Mouse (Mus musculus): Measurements from ENCODE around the gene Foxf1. TPM values are rescaled to one million over a fixed set of nuclear protein-coding genes. Genes with fewer than 3 reads are reported as not detected.

Gene Foxf1
- total and polyA plus RNA-seq, 3 experiments = 0.11 TPM; not detected in 2

- no peak for ATAC-seq (ENCODE audit: extremely low read depth, insufficient number of reproducible peaks, low FRiP score, poor library complexity, severe bottlenecking)
- Histone ChIP-seq H3K36me3 (replicated peaks) (no peaks in the 10 kb centered on the region), H3K9me3 (replicated peaks) (peaks cover 81% of the 10 kb centered on the region), H3K27me3 (ENCODE audit: insufficient read depth, low read length) (no peaks in the 10 kb centered on the region), H3K4me3 (ENCODE audit: low read depth, low read length) (no peak overlapping the region), H3K4me1 (ENCODE audit: insufficient read depth, low read depth, low read length) (no peaks in the 10 kb centered on the region)
- no peak for TF ChIP-seq CTCF (IDR thresholded peaks at IDR 0.05; ENCODE audit: low read depth, low read length)
- TF ChIP-seq GATA2 (IDR thresholded peaks at IDR 0.05; ENCODE audit: borderline replicate concordance, low read depth, low read length) = no peak
- no peak for TF ChIP-seq POLR2AphosphoS5 (IDR thresholded peaks at IDR 0.05; ENCODE audit: insufficient replicate concordance, low read depth, low read length)
- no peak for TF ChIP-seq GATA1 (IDR thresholded peaks at IDR 0.05; ENCODE audit: borderline replicate concordance, low read length)
- TF ChIP-seq TAL1 (conservative IDR thresholded peaks at IDR 0.05; ENCODE audit: low read depth, low read length) = no peak
- DNase-seq (ENCODE audit: low spot score) = no peak
These were observed 40.5 kb downstream of the Foxf1 start for GRCm38 (mm10) chr8:121124547-121125239.

DNA sequence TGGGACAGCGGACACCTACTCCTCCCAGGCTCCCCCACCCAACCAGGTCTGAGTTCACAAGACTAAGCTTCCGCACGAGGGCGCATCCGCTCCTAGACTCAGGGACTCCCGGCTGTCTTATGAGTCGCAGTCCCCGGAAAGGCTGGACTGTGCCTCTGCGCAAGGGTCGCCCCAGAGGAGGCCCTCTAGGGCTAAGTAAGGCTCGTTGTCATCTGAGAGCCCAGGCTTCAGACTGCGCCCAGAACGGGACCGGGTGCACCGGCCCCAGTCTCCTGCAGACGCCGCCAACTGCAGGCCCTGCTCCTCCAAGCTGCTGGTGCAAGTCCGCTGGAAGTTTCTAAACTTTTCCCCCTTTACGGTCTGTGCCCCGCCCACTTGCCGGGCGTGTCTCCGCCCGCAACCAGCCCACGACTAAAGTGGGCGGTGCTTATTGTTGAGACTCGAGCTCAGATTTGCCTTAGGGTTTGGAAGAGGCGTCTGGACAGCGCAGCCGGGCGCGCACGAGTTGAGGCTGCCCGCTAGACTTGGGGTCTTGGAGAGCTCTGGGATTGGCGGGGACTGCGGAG, 41.2 kb downstream of the Foxf1 start:
- H3K36me3 ChIP-seq (replicated peaks) = no peaks in the 10 kb centered on the region
- DNase-seq (ENCODE audit: low spot score) = no peak
- H3K4me3 ChIP-seq (ENCODE audit: low read depth, low read length) = no peak overlapping the region; the same call in 1 of the 2 replicates
- ATAC-seq (ENCODE audit: extremely low read depth, insufficient number of reproducible peaks, low FRiP score, poor library complexity, severe bottlenecking) = no peak
- H3K27me3 ChIP-seq (ENCODE audit: insufficient read depth, low read length) = no peaks in the 10 kb centered on the region
- H3K9me3 ChIP-seq (replicated peaks) = peaks cover 81% of the 10 kb centered on the region
- H3K4me1 ChIP-seq (ENCODE audit: insufficient read depth, low read depth, low read length) = no peaks in the 10 kb centered on the region
- no peak for TF ChIP-seq TAL1 (conservative IDR thresholded peaks at IDR 0.05; ENCODE audit: low read depth, low read length)
- no peak for TF ChIP-seq POLR2AphosphoS5 (IDR thresholded peaks at IDR 0.05; ENCODE audit: insufficient replicate concordance, low read depth, low read length)
- TF ChIP-seq GATA1 (IDR thresholded peaks at IDR 0.05; ENCODE audit: borderline replicate concordance, low read length) = no peak
- no peak for TF ChIP-seq CTCF (IDR thresholded peaks at IDR 0.05; ENCODE audit: low read depth, low read length)
- no peak for TF ChIP-seq GATA2 (IDR thresholded peaks at IDR 0.05; ENCODE audit: borderline replicate concordance, low read depth, low read length)

DNA sequence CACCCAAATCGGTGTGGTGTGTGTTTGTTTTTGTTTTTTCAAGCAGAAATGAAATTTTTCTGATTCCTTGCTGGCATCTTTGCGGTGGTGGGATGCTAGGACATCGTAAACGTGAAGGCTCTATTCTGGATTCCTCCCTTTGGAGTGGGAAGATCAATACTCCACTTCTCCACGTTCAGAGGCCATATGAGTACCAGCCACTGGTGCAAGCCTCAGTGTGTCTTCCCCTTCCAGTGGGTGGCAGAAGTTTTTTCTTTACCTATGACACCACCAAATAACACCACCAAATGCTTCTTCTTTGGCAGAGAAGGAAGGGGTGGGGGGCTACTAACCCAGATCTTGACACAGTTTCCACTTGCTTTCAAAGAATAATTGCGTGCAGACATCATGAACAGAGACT, 42.0 kb downstream of the Foxf1 start:
- H3K4me1 ChIP-seq (ENCODE audit: insufficient read depth, low read depth, low read length) = no peaks in the 10 kb centered on the region
- no peak for DNase-seq (ENCODE audit: low spot score)
- H3K27me3 ChIP-seq (ENCODE audit: insufficient read depth, low read length) = no peaks in the 10 kb centered on the region
- ATAC-seq (ENCODE audit: extremely low read depth, insufficient number of reproducible peaks, low FRiP score, poor library complexity, severe bottlenecking) = no peak
- no peak overlapping the region for H3K4me3 ChIP-seq (ENCODE audit: low read depth, low read length)
- no peaks in the 10 kb centered on the region for H3K36me3 ChIP-seq (replicated peaks)
- TF ChIP-seq CTCF (IDR thresholded peaks at IDR 0.05; ENCODE audit: low read depth, low read length) = no peak
- no peak for TF ChIP-seq GATA1 (IDR thresholded peaks at IDR 0.05; ENCODE audit: borderline replicate concordance, low read length)
- TF ChIP-seq TAL1 (conservative IDR thresholded peaks at IDR 0.05; ENCODE audit: low read depth, low read length) = no peak
- TF ChIP-seq POLR2AphosphoS5 (IDR thresholded peaks at IDR 0.05; ENCODE audit: insufficient replicate concordance, low read depth, low read length) = no peak
- TF ChIP-seq GATA2 (IDR thresholded peaks at IDR 0.05; ENCODE audit: borderline replicate concordance, low read depth, low read length) = no peak
- H3K9me3 ChIP-seq (replicated peaks) = peaks cover 84% of the 10 kb centered on the region

- H3K27me3 ChIP-seq (ENCODE audit: insufficient read depth, low read length) = no peaks in the 10 kb centered on the region
- ATAC-seq (ENCODE audit: extremely low read depth, insufficient number of reproducible peaks, low FRiP score, poor library complexity, severe bottlenecking) = no peak
- no peak for DNase-seq (ENCODE audit: low spot score)
- H3K9me3 ChIP-seq (replicated peaks) = peaks cover 82% of the 10 kb centered on the region
- no peaks in the 10 kb centered on the region for H3K4me1 ChIP-seq (ENCODE audit: insufficient read depth, low read depth, low read length)
- TF ChIP-seq GATA1 (IDR thresholded peaks at IDR 0.05; ENCODE audit: borderline replicate concordance, low read length) (no peak), POLR2AphosphoS5 (IDR thresholded peaks at IDR 0.05; ENCODE audit: insufficient replicate concordance, low read depth, low read length) (no peak), TAL1 (conservative IDR thresholded peaks at IDR 0.05; ENCODE audit: low read depth, low read length) (no peak), GATA2 (IDR thresholded peaks at IDR 0.05; ENCODE audit: borderline replicate concordance, low read depth, low read length) (no peak), CTCF (IDR thresholded peaks at IDR 0.05; ENCODE audit: low read depth, low read length) (no peak)
- no peak overlapping the region for H3K4me3 ChIP-seq (ENCODE audit: low read depth, low read length)
- no peaks in the 10 kb centered on the region for H3K36me3 ChIP-seq (replicated peaks)
These were observed 42.5 kb downstream of the Foxf1 start for GRCm38 (mm10) chr8:121126694-121127093.

DNA sequence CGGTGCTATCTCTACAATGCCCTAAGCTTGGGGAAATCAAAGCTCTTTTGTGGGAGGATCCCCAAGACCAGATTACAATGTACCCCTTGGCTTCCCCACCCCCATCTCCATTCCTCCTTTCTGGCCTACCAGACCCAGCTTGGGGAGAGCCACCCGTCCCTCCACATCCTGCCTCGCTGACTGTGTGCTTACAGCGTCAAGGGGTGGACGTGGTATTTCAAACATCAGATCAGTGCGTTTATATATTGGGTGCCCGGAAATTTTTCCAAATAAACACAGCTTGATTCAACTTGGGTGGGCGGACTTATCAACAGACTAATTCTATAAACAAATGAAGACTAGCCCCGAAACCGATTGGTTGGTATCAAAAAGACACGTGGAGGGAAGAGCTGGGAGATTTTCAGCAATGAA, 43.1 kb downstream of the Foxf1 start:
- Histone ChIP-seq H3K4me1 (ENCODE audit: insufficient read depth, low read depth, low read length) (no peaks in the 10 kb centered on the region), H3K9me3 (replicated peaks) (peaks cover 79% of the 10 kb centered on the region), H3K4me3 (ENCODE audit: low read depth, low read length) (no peak overlapping the region), H3K27me3 (ENCODE audit: insufficient read depth, low read length) (no peaks in the 10 kb centered on the region), H3K36me3 (replicated peaks) (no peaks in the 10 kb centered on the region)
- TF ChIP-seq TAL1 (conservative IDR thresholded peaks at IDR 0.05; ENCODE audit: low read depth, low read length) (no peak), CTCF (IDR thresholded peaks at IDR 0.05; ENCODE audit: low read depth, low read length) (no peak), GATA1 (IDR thresholded peaks at IDR 0.05; ENCODE audit: borderline replicate concordance, low read length) (no peak), POLR2AphosphoS5 (IDR thresholded peaks at IDR 0.05; ENCODE audit: insufficient replicate concordance, low read depth, low read length) (no peak), GATA2 (IDR thresholded peaks at IDR 0.05; ENCODE audit: borderline replicate concordance, low read depth, low read length) (no peak)
- no peak for ATAC-seq (ENCODE audit: extremely low read depth, insufficient number of reproducible peaks, low FRiP score, poor library complexity, severe bottlenecking)
- DNase-seq (ENCODE audit: low spot score) = no peak

- peaks cover 79% of the 10 kb centered on the region for H3K9me3 ChIP-seq (replicated peaks)
- H3K4me1 ChIP-seq (ENCODE audit: insufficient read depth, low read depth, low read length) = no peaks in the 10 kb centered on the region
- TF ChIP-seq GATA1 (IDR thresholded peaks at IDR 0.05; ENCODE audit: borderline replicate concordance, low read length) = no peak
- TF ChIP-seq CTCF (IDR thresholded peaks at IDR 0.05; ENCODE audit: low read depth, low read length) = no peak
- no peak for TF ChIP-seq TAL1 (conservative IDR thresholded peaks at IDR 0.05; ENCODE audit: low read depth, low read length)
- H3K4me3 ChIP-seq (ENCODE audit: low read depth, low read length) = peak within 1 kb of the TSS; percentile 4; the same call in 1 of the 2 replicates
- DNase-seq (ENCODE audit: low spot score) = no peak
- H3K27me3 ChIP-seq (ENCODE audit: insufficient read depth, low read length) = no peaks in the 10 kb centered on the region
- ATAC-seq (ENCODE audit: extremely low read depth, insufficient number of reproducible peaks, low FRiP score, poor library complexity, severe bottlenecking) = no peak
- no peaks in the 10 kb centered on the region for H3K36me3 ChIP-seq (replicated peaks)
These were observed 43.7 kb downstream of the Foxf1 start, which contains the start of gene Foxl1 for GRCm38 (mm10) chr8:121127756-121128375. Foxl1 (plus strand) TSS chr8:121127940.
